22 mouse cellular contexts compared by ENCODE assay signal in the genomic region with DNA sequence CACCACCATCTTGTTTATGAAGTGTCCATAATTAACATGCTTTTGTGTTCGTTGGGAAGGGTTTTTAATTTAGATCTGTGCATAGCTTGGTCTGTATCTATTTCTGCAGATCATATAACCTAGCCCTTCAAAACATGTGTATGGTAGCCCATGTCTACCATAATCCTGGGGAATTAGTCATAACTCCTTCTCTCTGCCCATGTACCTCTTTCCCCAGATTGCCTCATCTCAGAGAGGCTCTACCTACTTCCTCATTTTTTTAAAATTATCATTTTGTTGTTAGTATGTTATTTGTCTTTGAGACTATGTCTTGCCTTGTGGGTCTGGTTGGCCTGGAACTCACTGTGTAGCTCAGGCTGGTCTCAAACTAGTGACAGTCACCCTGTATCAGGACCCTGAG. TPM values are rescaled to one million over a fixed set of nuclear protein-coding genes. Genes with fewer than 3 reads are reported as not detected.
DNase-seq lines count a peak whose midpoint lies in the region; ATAC-seq and TF ChIP-seq lines count a peak whose summit lies in the region.
"Had no signal": no experiment of that assay in that cellular context is flagged by ENCODE, and none has a peak within 500 bp of the region (broad histone marks: within the 10 kb centered on the region; RNA-seq: fewer than 3 reads in every experiment).

No protein-coding gene starts in this region.

- H3K27me3 ChIP-seq in spleen, adult 2 months (ENCODE audit: control insufficient read depth, insufficient read depth, low read length), result no peaks in the 10 kb centered on the region
- H3K27me3 ChIP-seq: intestine, embryonic 15.5 days had no signal

- WGBS in spleen, adult 2 months, result 78% methylated on average over 1 of the region's 1 CpGs
- whole genome bisulfite sequencing in lung, adult 2 months, result 75% methylated on average over 1 of the region's 1 CpGs

- no peak overlapping the region for H3K4me3 ChIP-seq in spleen, adult 2 months (ENCODE audit: extremely low read depth, insufficient read depth, insufficient read length)
- H3K4me3 ChIP-seq in brown adipose tissue, adult 24 weeks (ENCODE audit: insufficient read depth, low read depth, low read length), result no peak overlapping the region
- H3K4me3 ChIP-seq in lung, adult 2 months (replicated peaks; ENCODE audit: extremely low read depth, low read depth, low read length), result no peak overlapping the region
- H3K4me3 ChIP-seq: forebrain, embryonic 10.5 days; heart, embryonic 10.5 days; hindbrain, embryonic 10.5 days; intestine, embryonic 15.5 days; lung, embryonic 15.5 days; midbrain, embryonic 10.5 days had no signal

- peak; percentile 74 for ATAC-seq in megakaryocyte progenitor cell, adult 5-6 weeks (replicated peaks; ENCODE audit: poor library complexity)
- ATAC-seq: hindbrain, embryonic 16.5 days; intestine, embryonic 15.5 days; midbrain, embryonic 16.5 days had no signal

- peaks cover 5% of the 10 kb centered on the region; the same call in 1 of the 2 replicates for H3K4me1 ChIP-seq in spleen, adult 2 months (ENCODE audit: control insufficient read depth, insufficient read depth, insufficient read length)
- peaks cover 2% of the 10 kb centered on the region; the same call in 1 of the 2 replicates for H3K4me1 ChIP-seq in brown adipose tissue, adult 24 weeks (ENCODE audit: control insufficient read depth, insufficient read depth, insufficient read length, low read length)
- H3K4me1 ChIP-seq in lung, adult 2 months (ENCODE audit: control insufficient read depth, insufficient read depth, low read length), result no peaks in the 10 kb centered on the region
- H3K4me1 ChIP-seq: forebrain, embryonic 10.5 days; hindbrain, embryonic 10.5 days; intestine, embryonic 15.5 days; lung, embryonic 15.5 days; midbrain, embryonic 10.5 days had no signal

- no peak for TF ChIP-seq POLR2A in spleen, adult 2 months (IDR thresholded peaks at IDR 0.05; ENCODE audit: low read depth, low read length)
- TF ChIP-seq POLR2A in lung, adult 2 months (IDR thresholded peaks at IDR 0.05; ENCODE audit: borderline replicate concordance, extremely low read depth, low read depth, low read length), result no peak

- no peaks in the 10 kb centered on the region for H3K36me3 ChIP-seq in spleen, adult 2 months (ENCODE audit: control insufficient read depth, insufficient read depth, low read length)
- H3K36me3 ChIP-seq: intestine, embryonic 15.5 days; lung, embryonic 15.5 days had no signal

- H3K27ac ChIP-seq in spleen, adult 2 months (ENCODE audit: insufficient read depth, low read length), result peak overlapping the region; percentile 19
- peak overlapping the region; percentile 41; the same call in 1 of the 2 replicates for H3K27ac ChIP-seq in brown adipose tissue, adult 24 weeks (replicated peaks; ENCODE audit: low read depth, low read length)
- H3K27ac ChIP-seq: forebrain, embryonic 10.5 days; heart, embryonic 10.5 days; hindbrain, embryonic 10.5 days; intestine, embryonic 15.5 days; lung, embryonic 15.5 days; midbrain, embryonic 10.5 days had no signal

- no peak for TF ChIP-seq CTCF in spleen, adult 2 months (IDR thresholded peaks at IDR 0.05; ENCODE audit: extremely low read depth, insufficient read depth, insufficient read length, insufficient replicate concordance)
- TF ChIP-seq CTCF in lung, adult 2 months (IDR thresholded peaks at IDR 0.05; ENCODE audit: insufficient read depth, low read length), result no peak

- DNase-seq in spleen, adult 2 months (ENCODE audit: low read depth in 1 of 2, low spot score in 2 of 2), result no peak
- DNase-seq in spleen, postnatal 4 days (ENCODE audit: low spot score in 2 of 2), result no peak
- DNase-seq in lung, adult 2 months, result no peak
- no peak for DNase-seq in spleen, adult 12 weeks (ENCODE audit: low spot score)
- DNase-seq in frontal cortex, postnatal 36 days (ENCODE audit: low spot score in 2 of 2), result no peak
- DNase-seq: adrenal gland, postnatal 14 days; cerebellum, adult 11-12 months; cerebellum, postnatal 10 days; kidney, adult 8-10 months; kidney, postnatal 10 days; lung, postnatal 36 days; thymus, adult 2 months had no signal

RNA-seq across cellular contexts. Expression of a gene that starts 30.6 kb away (rescaled TPM):
- polyA plus RNA-seq in spleen, adult 2 months (2012; rRNA removed), result 1.6 and 2.3 TPM in 2 replicates
- polyA plus RNA-seq in brown adipose tissue, adult 24 weeks (2012; ENCODE audit: insufficient read depth, insufficient read length, missing spikeins), result 8.8 and 22.2 TPM in 2 replicates
- 2.2 and 8.0 TPM in 2 replicates for total RNA-seq in megakaryocyte progenitor cell, adult 5-6 weeks (2015)
- 1.0 and 20.5 TPM in 2 replicates for total RNA-seq in megakaryocyte progenitor cell, adult 5-6 weeks (2017)
- 4.8 and 8.6 TPM in 2 replicates for polyA plus RNA-seq in lung, adult 2 months (2012; rRNA removed)
